Mouse (Mus musculus): ENCODE measurements at regions not wholly inside any gene's neighbourhood (a gene's known extent, or its start where the extent isn't known, plus 50 kb on each side); places are given as distances from the start of the nearest gene placed in this dataset.
"Not testable (repeated sequence)": the region's sequence is repeated elsewhere in the genome, so short reads cannot be mapped to it uniquely, and the experiment has no call there.

- no peak for TF ChIP-seq POLR2A (IDR thresholded peaks at IDR 0.05; ENCODE audit: borderline replicate concordance, control insufficient read depth, low read depth, low read length)
- no peak for TF ChIP-seq CTCF (IDR thresholded peaks at IDR 0.05; ENCODE audit: control insufficient read depth, insufficient read depth, low read length)
- Histone ChIP-seq H3K4me1 (ENCODE audit: control insufficient read depth, insufficient read depth, low read length) (no peaks in the 10 kb centered on the region), H3K27ac (ENCODE audit: control insufficient read depth, insufficient read depth, low read depth, low read length, poor library complexity) (no peak overlapping the region), H3K4me3 (replicated peaks; ENCODE audit: control insufficient read depth, low read depth, low read length) (no peak overlapping the region)
- 65% methylated on average over 11 of the region's 11 CpGs for WGBS
These were observed 94.7 kb downstream of the Cxxc4 start for GRCm38 (mm10) chr3:134330943-134331342.

GRCm38 (mm10) chr3:134331499-134332153 is 95.3 kb downstream of the Cxxc4 start:
- H3K27ac ChIP-seq (ENCODE audit: control insufficient read depth, insufficient read depth, low read depth, low read length, poor library complexity): no peak overlapping the region
- no peak overlapping the region for H3K4me3 ChIP-seq (replicated peaks; ENCODE audit: control insufficient read depth, low read depth, low read length)
- TF ChIP-seq POLR2A (IDR thresholded peaks at IDR 0.05; ENCODE audit: borderline replicate concordance, control insufficient read depth, low read depth, low read length) (no peak), CTCF (IDR thresholded peaks at IDR 0.05; ENCODE audit: control insufficient read depth, insufficient read depth, low read length) (no peak)
- WGBS: 72% methylated on average over 16 of the region's 16 CpGs
- no peaks in the 10 kb centered on the region for H3K4me1 ChIP-seq (ENCODE audit: control insufficient read depth, insufficient read depth, low read length)

GRCm38 (mm10) chr3:134339093-134339695 is 102.9 kb downstream of the Cxxc4 start:
- WGBS: 59% methylated on average over 3 of the region's 3 CpGs
- not testable (repeated sequence) for H3K4me3 ChIP-seq (replicated peaks; ENCODE audit: control insufficient read depth, low read depth, low read length); H3K4me1 ChIP-seq (ENCODE audit: control insufficient read depth, insufficient read depth, low read length); H3K27ac ChIP-seq (ENCODE audit: control insufficient read depth, insufficient read depth, low read depth, low read length, poor library complexity)

- TF ChIP-seq CTCF (IDR thresholded peaks at IDR 0.05; ENCODE audit: control insufficient read depth, insufficient read depth, low read length) (no peak), POLR2A (IDR thresholded peaks at IDR 0.05; ENCODE audit: borderline replicate concordance, control insufficient read depth, low read depth, low read length) (no peak)
- no peak overlapping the region for H3K27ac ChIP-seq (ENCODE audit: control insufficient read depth, insufficient read depth, low read depth, low read length, poor library complexity)
- 30% methylated on average over 4 of the region's 4 CpGs for WGBS
- no peak overlapping the region for H3K4me3 ChIP-seq (replicated peaks; ENCODE audit: control insufficient read depth, low read depth, low read length)
- H3K4me1 ChIP-seq (ENCODE audit: control insufficient read depth, insufficient read depth, low read length): no peaks in the 10 kb centered on the region
These were observed 129.7 kb downstream of the Cxxc4 start for GRCm38 (mm10) chr3:134365948-134366347.

- WGBS: 41% methylated on average over 3 of the region's 3 CpGs
These were observed 130.5 kb downstream of the Cxxc4 start for GRCm38 (mm10) chr3:134366761-134367160.

GRCm38 (mm10) chr3:134368591-134368990 is 132.3 kb downstream of the Cxxc4 start:
- TF ChIP-seq POLR2A (IDR thresholded peaks at IDR 0.05; ENCODE audit: borderline replicate concordance, control insufficient read depth, low read depth, low read length): no peak
- TF ChIP-seq CTCF (IDR thresholded peaks at IDR 0.05; ENCODE audit: control insufficient read depth, insufficient read depth, low read length): no peak
- H3K4me3 ChIP-seq (replicated peaks; ENCODE audit: control insufficient read depth, low read depth, low read length): no peak overlapping the region
- no peak overlapping the region for H3K27ac ChIP-seq (ENCODE audit: control insufficient read depth, insufficient read depth, low read depth, low read length, poor library complexity)
- H3K4me1 ChIP-seq (ENCODE audit: control insufficient read depth, insufficient read depth, low read length): no peaks in the 10 kb centered on the region

More at GRCm38 (mm10) chr3:134366761-134367160, 130.5 kb downstream of the Cxxc4 start:
- Histone ChIP-seq H3K4me3 (replicated peaks; ENCODE audit: control insufficient read depth, low read depth, low read length) (no peak overlapping the region), H3K4me1 (ENCODE audit: control insufficient read depth, insufficient read depth, low read length) (no peaks in the 10 kb centered on the region), H3K27ac (ENCODE audit: control insufficient read depth, insufficient read depth, low read depth, low read length, poor library complexity) (no peak overlapping the region)
- TF ChIP-seq CTCF (IDR thresholded peaks at IDR 0.05; ENCODE audit: control insufficient read depth, insufficient read depth, low read length): no peak
- TF ChIP-seq POLR2A (IDR thresholded peaks at IDR 0.05; ENCODE audit: borderline replicate concordance, control insufficient read depth, low read depth, low read length): no peak

- 78% methylated on average over 4 of the region's 4 CpGs for whole genome bisulfite sequencing
- no peaks in the 10 kb centered on the region for H3K4me1 ChIP-seq (ENCODE audit: control insufficient read depth, insufficient read depth, low read length)
These were observed 132.8 kb downstream of the Cxxc4 start for GRCm38 (mm10) chr3:134369126-134369525.

GRCm38 (mm10) chr3:134379549-134379948 is 143.3 kb downstream of the Cxxc4 start:
- Histone ChIP-seq H3K4me3 (replicated peaks; ENCODE audit: control insufficient read depth, low read depth, low read length) (no peak overlapping the region), H3K27ac (ENCODE audit: control insufficient read depth, insufficient read depth, low read depth, low read length, poor library complexity) (no peak overlapping the region), H3K4me1 (ENCODE audit: control insufficient read depth, insufficient read depth, low read length) (no peaks in the 10 kb centered on the region)
- no peak for TF ChIP-seq CTCF (IDR thresholded peaks at IDR 0.05; ENCODE audit: control insufficient read depth, insufficient read depth, low read length)
- no peak for TF ChIP-seq POLR2A (IDR thresholded peaks at IDR 0.05; ENCODE audit: borderline replicate concordance, control insufficient read depth, low read depth, low read length)
- WGBS: 69% methylated on average over 2 of the region's 2 CpGs

More at GRCm38 (mm10) chr3:134369126-134369525, 132.8 kb downstream of the Cxxc4 start:
- no peak overlapping the region for H3K27ac ChIP-seq (ENCODE audit: control insufficient read depth, insufficient read depth, low read depth, low read length, poor library complexity)
- H3K4me3 ChIP-seq (replicated peaks; ENCODE audit: control insufficient read depth, low read depth, low read length): no peak overlapping the region
- TF ChIP-seq POLR2A (IDR thresholded peaks at IDR 0.05; ENCODE audit: borderline replicate concordance, control insufficient read depth, low read depth, low read length) (no peak), CTCF (IDR thresholded peaks at IDR 0.05; ENCODE audit: control insufficient read depth, insufficient read depth, low read length) (no peak)

All from bone marrow, adult 2 months (tissue).